Mouse (Mus musculus): Measurements from ENCODE around the gene Nup188.

Gene Nup188

DNA sequence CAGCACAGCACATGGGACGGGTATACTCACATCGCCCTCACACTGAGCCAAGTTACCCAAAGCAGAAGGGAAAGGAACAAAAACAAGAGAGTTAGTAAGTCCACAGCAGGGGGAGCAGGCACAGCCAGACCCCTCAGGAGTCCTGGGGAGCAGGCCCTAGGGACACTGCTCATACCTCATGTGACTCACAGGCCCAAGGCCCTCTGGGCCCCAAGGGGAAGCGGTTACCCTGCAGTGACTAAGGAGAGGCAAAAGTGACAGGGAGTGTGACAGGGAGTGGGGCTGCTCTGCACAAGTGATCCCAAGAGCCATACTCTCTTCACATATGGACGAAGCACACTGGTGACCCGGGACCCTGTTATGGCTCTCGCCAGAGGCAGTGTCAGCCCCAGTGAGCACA, 63.0 kb downstream of the Nup188 start:
- DNase-seq (ENCODE audit: low spot score in 2 of 2): no peak

DNA sequence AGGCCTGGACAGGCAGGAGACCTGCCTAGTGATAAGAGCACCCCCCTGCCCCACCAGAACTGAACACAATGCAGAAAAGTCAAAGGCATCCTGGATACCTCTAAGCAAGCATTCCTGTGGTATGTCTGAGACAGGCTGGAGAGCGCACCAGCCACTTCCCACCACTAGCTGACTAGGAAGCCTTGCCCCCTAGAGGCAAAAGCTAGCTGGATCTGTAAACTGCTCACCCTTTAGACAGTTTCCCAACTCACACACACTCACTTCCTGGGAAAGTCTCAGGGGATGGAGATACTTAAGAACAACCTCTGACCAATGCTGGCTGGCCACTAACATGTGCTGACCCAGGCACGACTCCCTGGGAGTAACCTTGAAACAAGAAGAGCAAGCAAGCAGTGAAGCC, 65.0 kb downstream of the Nup188 start:
- peak; percentile 46 to 61 for DNase-seq (ENCODE audit: low spot score in 2 of 2)

DNA sequence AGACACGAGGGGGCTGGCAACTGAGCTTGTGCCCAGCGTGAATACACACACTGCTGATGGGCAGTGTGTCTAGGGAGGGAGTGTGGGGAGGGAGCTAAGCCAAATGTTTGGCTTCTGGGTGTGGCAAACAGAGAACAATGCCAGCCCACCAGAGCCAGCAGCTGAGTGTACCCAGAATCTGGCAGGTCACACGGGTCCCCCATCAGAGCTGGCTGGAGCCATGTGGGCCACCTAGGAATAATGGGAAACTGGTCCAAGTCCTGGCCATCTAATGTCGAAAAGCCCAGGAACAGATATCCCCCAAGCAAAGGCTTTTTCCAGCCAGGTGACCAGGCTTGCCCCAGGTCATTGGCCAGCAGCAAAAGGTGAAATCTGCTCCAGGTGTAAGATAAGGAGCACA, 69.7 kb downstream of the Nup188 start:
- DNase-seq (ENCODE audit: low spot score in 2 of 2): no peak

DNA sequence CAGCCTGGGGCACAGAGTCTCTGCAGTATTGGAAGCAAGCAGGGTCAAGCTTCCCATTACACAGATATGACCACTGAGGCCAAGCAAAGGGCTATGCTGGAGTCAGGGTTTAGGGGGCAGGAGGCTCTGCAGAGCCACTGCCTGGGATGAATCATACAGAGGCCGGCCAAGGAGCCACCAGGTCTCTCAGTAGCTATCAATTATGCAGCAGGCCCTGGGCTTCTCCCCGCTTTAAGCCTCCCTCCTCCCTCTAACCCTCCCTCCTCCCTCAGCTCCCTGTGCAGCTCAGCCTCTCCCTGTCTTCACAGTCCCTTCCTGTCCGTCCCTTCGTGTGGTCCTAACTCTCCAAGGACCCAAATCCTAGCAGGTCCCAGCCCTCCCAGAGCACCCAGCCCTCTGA, 70.1 kb downstream of the Nup188 start:
- DNase-seq (ENCODE audit: low spot score in 2 of 2): no peak

DNA sequence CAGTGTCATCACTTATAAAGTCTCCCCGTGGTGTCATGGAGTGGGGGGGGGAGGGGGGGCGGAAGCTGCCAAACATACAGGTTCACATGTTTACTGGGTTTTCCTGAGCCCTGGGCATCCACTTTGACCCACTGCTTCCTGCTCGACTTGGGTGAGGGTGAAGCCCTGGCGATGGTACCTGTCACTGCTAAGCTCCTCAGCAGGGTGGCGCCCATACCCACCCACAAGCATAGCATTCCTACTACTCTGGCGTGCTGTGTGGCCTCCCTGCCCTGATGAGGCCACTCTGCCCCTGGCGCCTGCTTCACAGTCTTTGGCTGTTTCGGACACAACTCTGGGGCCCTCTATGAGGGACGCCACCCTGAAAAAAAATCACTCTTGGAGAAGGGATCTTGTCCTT, 70.7 kb downstream of the Nup188 start:
- no peak for DNase-seq (ENCODE audit: low spot score in 2 of 2)

DNA sequence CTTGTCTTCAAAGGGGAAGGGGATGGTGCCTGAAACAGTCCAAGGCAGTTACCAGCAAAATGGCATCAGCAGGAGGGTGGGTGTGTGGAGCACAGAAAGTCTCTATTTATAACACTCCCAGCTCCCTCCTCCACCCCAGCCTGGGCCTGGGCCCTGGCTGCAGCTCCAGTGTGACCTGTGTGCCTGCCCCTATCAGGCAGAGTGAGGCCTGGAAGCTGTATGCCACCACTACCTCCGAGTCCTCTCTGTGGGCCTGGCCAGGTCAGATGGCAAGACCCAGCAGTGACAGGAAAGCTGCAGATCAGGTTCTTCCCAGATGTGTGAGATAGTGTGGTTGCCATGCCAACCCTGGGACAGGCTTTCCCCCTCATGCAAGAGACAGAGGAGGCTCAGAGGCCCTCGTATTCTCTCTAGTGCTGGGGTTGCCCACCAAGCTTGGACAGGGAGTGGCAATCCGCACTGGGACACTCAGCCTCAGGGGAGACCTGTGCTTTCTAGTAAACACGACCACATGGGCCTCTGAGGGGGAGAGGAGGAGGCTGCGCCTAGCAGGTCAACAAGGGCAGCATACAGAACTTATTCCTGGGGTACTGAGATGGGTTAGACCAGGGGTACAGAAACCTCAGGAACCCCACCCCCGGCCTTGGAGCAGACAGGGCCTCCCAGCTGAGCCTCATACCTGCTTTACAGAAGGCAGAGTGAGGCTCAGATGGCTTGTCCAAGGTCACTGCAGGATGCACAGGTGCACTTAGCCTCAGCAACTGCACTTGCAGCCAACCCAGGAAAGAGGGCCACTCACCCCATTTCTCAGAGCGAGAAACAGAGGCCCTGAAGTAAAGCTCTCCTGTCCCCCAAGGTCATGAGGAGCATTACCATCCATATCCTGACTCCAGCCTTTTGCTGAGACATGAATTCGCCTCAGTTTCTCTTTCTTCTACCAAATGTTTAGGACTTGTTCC, 71.6 kb downstream of the Nup188 start:
- DNase-seq (ENCODE audit: low spot score in 2 of 2): peak in 1 of 2 experiments; percentile 33

DNA sequence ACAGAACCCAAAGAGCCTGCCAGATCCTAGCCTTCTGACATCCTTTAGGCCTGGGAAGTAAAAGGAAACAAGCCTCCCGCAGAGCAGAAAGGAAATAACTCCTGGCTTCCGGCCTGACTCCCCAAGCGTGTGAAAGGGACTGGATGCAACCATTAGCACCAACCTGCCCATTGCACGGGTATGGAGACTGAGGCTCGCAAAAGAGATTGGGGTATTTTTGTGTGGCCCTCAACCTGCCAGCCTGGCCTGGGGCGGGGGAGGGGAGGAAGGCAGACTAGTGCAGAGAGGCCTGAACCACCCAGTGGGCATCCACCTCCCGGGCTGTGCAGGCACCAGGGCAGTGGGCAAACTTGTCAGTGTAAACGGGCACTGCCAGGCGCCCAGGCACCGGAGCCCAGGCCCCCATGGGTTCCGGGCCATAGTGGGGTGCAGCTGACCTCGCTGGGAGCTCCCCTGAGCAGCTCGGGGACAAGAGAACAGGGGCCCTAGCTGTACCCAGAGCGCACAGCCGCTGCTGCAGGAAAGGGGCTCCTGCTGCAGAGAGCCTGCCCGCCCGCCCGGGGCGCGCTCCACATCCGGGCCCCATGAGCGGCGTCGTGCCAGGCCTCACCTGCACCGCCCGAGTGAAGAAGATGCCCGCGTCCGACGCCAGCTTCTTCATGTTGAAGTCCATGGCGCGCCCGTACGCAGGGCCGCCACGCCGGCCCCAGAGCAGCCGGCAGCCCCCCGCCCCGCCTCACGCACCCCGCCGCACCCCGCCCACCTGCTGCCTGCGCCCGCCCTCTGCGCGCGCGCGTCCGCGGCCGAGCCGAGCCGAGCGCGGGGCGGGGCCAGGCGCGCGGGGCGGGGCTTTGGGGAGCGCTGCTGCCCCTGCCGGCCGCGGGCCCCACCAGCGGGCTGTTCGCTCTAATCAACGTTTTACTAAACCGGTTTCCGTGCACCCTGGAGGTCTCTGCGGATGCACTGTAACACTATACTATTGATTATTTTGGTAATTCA, 72.6 kb downstream of the Nup188 start, which contains the start of gene Sh3glb2:
Gene Sh3glb2, minus strand, starts transcription at position 805 of the 999 bp plus-strand sequence.
- DNase-seq (ENCODE audit: low spot score in 2 of 2): peak; percentile 76 to 77

DNA sequence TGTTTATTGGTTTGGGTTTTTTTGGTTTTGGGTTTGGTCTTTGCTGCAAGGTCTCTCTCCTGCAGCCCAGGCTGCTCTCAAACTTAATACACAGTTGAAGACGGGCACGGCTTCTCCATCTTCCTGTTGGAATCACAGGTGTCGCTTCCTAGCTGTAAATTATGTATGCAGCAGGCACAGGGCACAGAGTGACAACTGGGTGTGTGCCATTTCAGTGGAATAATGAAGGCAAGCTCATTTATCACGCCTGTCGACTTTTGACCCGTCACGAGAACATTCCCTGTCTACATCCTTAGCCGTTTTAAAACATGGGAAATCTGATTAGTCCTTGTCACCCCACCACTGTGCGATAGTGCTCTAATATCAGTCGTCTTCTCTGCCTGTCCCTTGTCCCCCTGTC, 74.4 kb downstream of the Nup188 start:
- DNase-seq (ENCODE audit: low spot score in 2 of 2): no peak

DNA sequence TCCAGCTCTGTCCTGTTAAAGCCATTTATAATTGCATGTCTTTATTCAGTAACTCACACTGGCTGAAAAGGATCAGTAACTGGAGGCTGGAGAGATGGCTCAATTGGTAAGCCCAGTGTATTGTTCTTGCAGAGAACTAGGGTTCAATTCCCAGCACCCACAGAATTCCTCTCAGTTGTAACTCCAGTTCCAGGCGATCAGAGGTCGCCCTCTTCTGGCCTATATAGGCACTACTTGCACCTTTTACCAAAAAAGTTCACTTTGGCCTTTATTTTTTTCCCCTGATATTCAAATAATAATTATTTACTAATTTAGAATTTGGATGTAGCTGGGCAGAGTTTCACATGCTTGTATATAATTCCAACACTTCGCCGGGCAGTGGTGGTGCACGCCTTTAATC, 76.7 kb downstream of the Nup188 start:
- DNase-seq (ENCODE audit: low spot score in 2 of 2): no peak

DNA sequence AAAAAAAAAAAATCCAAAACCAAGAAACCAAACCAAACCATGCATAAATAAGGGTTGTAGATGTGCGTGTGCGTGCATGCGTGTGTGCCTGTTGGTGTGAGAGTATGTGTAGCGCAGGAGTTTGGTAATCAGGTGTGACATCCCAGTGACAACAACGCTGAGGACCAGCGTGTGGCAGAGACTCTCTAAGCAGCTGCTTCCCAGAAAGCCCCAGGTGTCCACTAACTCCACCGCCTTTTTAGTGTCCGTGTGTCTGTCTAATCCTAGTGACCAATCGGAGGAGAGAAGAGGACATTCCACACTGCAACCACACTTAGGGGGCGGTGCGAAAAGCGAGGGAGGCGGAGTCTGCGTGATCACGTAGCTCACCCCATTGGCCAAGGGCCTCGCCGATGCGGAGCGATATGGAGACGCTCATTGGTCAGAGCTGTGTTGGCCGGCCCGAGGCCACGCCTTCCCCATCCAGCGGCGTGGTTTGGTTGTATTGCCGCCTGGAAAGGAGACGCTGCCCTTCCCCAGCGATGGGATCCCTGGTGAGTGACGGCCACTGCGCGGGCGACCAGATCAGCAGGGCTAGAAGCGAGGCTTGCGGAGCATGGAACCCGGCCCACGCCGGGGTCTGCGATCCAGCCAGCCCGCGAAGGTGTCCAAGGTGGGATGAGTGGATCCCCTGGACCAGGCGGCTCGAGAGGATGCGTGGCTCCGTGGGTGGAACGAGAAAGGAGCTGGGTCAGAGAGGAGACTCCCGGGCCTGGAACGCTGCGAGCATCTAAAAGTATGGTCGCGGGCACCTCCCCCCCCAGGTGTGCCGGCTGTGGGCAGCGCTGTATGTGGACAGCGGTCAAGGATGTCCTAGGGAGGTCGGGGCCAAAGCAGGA, 77.8 kb downstream of the Nup188 start, which contains the start of gene Miga2:
Gene Miga2, plus strand, starts transcription at position 461 of the 878 bp plus-strand sequence.
- DNase-seq (ENCODE audit: low spot score in 2 of 2): peak; percentile 99 to 100

DNA sequence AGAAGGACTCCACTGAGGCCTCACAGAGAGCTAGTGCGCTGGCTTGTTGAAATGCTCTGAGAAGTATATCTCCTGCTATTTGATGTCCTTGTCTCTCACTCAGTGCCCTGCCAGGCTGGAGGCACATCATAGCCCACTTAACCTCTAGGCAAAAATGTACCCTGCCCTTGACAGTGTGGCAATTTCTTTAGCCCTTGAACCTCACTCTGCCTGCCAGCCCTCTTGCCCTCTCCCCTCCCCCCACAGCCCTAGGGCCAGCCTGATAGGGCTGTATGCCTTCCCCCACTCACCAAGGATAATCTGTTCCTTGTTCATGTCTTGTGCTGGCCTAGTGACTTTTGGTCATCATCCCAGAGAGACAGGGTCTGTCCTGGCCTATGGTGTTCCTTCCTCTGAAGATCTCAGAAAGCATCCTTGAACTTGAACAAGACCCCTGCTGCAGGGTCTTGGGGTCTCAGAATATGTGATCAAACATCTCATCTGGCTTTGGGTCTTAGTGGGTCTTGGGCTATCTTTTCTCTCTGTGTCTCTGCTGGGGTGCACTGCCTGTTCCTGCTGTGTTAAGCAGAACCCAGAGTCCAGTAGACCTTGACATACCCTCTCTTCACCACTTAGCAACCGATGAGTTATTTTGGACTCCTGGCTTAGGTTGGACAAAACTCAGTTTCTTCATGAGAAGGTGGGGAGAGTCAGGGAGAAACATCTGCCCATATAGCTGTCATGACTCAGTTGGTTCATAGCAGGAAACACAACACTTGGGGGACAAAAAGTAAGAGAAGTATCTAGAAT, 79.3 kb downstream of the Nup188 start:
- DNase-seq (ENCODE audit: low spot score in 2 of 2): no peak

DNA sequence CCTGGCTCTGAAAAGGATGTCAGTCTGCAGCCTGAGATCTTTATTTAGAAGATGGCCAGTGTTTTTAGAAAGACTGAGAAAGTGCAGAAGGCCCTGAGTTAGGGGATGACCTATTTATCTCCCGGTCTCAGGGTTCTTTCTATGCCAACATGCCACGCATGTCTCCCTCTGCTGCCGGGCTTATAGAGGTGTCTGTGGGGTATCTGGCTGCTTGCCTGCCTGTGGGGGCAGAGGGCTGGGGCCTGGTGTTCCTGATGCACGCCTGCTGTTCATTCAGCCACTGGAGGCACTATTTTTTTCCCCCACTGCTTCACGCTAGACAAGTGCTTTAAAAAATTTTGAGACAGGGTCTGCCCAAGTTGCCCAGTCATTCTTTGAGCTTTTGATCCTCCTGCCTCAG, 80.0 kb downstream of the Nup188 start:
- no peak for DNase-seq (ENCODE audit: low spot score in 2 of 2)

DNA sequence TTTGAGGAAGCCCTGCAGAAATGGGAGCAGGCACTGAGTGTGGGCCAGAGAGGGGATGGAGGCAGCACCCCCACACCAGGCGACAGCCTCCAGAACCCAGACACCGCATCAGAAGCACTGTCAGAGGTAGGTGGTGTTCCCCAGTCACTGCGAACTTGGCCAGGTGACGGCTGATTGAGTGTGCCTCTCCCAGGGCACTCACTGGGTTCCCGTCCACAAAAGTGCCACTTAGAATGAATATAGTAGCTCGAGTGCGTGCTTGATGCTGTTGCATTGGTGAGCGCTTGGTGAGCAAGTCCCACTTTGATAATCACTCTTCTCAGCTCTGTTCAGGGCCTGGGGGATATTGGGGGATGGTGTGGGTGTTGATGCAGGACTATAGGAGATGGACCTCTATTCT, 85.3 kb downstream of the Nup188 start:
- no peak for DNase-seq (ENCODE audit: low spot score in 2 of 2)

DNA sequence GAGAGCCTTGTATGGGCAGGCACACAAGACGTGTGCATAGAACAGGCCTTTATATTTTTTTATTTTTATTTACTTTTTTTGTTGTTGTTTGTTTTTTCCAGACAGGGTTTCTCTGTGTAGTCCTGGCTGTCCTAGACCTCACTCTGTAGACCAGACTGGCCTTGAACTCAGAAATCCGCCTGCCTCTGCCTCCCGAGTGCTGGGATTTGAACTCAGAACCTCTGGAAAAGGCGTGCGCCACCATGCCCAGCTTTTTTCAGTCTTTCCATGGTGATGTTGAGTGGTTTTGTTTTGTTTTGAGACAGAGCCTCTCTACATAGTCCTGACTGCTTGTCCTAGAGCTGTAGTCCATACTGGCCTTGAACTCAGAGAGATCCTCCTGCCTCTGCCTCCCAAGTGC, 86.5 kb downstream of the Nup188 start:
- no peak for DNase-seq (ENCODE audit: low spot score in 2 of 2)

DNA sequence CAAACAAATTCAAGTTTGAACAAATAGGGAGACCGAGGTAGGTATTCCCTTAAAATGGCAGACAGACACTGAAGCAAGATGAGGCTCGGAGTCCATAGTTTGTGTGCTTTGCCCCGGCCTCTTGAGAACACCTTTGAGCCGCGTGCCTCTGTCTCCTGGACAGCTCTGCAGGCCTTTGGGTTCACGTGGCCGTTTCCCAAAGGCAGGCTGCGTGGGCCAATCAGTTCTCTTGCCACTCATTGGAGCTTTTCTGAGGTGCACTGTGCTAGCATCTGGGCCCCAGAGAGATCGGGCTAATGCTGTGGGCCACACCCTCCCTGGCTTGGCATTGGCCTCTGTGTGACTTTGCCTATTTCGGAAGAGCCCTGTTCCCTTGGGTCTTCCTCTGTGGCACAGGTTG, 89.7 kb downstream of the Nup188 start:
- DNase-seq (ENCODE audit: low spot score in 2 of 2): no peak

DNA sequence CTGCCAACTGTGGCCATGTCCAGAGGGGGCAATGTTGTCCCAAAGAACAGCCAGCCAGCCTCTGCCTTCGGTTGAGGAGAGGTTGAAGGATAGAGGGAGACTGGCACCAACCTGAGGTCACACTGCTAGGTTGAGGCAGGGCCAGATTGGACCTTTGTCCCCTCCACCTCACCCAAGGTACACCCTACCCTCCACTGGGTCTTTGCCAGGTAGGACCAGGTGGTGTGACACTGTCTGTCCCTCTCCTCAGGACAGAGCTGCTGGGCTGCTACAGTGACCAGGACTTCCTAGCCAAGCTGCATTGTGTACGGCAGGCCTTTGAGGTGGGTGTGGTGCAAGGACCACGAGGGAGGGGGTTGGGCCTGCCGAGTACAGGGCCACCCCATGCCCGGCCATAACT, 91.5 kb downstream of the Nup188 start:
- DNase-seq (ENCODE audit: low spot score in 2 of 2): no peak

DNA sequence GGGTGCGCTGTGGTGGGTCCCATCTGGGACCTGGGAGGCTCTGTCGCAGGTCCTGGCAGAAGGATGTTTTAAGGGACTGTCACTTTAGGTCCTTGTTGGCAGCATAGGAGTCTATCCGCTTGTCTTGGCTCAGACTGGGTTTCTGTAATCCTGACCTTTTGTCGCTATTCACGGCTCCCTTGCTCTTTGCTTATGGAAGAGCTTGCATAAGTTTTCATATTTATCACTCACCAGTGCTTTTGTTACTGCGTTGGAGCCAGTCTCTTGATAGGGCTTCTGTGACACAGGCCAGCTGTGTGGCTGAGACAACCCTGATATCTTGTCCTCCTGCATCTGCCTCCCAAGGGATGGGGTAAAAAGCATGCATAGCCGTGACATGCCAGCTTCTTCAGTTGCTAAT, 93.1 kb downstream of the Nup188 start:
- DNase-seq (ENCODE audit: low spot score in 2 of 2): no peak

DNA sequence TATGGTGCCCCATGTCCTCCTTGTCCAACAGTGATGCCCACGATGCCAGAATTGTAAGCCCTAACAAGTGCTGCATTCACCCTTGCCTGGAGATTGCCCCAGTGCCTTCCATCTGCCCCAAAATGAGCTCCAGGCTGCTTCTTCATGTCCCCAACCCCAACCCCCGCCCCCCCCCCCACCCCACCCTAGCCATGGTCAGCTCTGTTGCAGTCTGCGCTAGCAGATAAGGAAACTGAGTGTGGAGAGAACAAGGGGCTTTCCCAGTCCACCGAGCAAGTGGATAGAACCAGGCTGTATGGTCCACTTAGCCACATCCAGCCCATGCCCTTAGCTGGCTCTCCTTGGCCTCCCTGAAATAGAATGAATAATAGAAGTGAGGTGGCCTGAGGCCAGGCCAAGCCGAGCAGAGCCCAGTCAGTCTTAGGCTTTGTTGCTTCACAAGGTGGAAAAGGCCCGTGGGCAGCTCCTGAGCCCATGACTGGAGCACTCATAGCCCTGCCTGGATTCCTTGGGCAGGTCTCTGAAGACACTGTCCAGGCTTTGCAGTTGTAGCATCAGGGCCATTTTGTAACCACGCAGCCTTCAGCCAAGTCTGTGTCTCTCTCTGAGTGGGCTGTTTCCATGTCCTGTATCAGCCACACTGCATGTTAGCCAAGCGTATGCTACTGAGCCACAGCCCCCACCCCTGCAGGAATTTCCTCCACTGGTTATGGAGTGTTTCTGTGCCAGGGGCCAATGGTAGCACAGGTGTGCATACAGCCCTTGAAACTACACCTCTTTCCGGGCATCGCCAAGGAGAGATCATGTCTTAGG, 94.6 kb downstream of the Nup188 start:
- DNase-seq (ENCODE audit: low spot score in 2 of 2): no peak

DNA sequence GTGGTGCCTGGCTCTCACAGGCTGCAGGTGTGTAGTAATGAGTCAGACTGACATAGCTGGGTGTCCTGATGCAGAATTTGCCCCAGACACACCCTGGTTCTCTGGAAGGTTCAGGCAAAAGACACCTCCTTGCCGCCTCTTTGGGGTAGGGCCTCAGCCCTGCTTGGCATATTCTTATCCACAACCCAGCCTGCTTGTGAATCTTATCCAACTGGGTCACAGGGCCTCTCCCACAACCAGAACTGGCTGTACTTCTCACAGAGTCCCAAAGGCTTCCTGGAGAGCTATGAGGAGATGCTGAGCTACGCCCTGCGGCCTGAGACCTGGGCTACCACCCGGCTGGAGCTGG, 95.2 kb downstream of the Nup188 start:
- DNase-seq (ENCODE audit: low spot score in 2 of 2): peak; percentile 46 to 73

DNA sequence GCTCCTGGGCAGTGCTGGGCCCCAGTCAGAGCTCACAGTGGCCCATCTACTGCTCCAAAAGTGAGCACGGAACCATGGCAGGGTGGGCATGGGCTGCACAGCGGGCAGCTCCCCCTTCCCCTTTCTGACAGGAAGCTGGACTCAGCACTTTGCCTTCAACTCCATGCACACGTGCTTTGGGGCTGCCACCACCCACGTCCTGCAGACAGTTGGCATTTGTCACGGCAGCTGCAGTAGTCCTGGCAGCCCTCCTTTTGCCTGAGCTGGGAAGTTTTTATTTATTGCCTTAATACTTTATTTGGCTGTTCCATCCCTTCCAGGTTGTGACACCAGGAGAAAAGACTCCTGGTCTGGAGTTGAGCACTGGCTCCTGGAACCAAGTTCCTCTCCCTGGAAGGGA, 98.6 kb downstream of the Nup188 start:
- no peak for DNase-seq (ENCODE audit: low spot score in 2 of 2)

Data from heart, adult 9 months (tissue).